Mouse (Mus musculus): ENCODE results near the gene Rhob. TPM values are rescaled to one million over a fixed set of nuclear protein-coding genes. Genes with fewer than 3 reads are reported as not detected.

The Rhob gene
- polyA plus RNA-seq, 1 experiment from 2014 or later, result 31.4 TPM

- H3K4me1 ChIP-seq, result peaks cover 24% of the 10 kb centered on the region
Observed at GRCm38 (mm10) chr12:8502546-8502945, 2.7 kb upstream of the Rhob start.

GRCm38 (mm10) chr12:8501571-8502305 is 1.9 kb upstream of the Rhob start:
- Histone ChIP-seq H3K4me3 (no peak overlapping the region), H3K9ac (peak overlapping the region; percentile 88; the same call in 1 of the 2 replicates), H3K27me3 (replicated peaks) (no peaks in the 10 kb centered on the region), H3K4me1 (peaks cover 32% of the 10 kb centered on the region), H3K4me2 (no peak overlapping the region), H3K36me3 (no peaks in the 10 kb centered on the region), H3K9me3 (no peaks in the 10 kb centered on the region), H3K27ac (replicated peaks) (0 out of 2 replicates have a peak overlapping the region, but pooled peaks have one; percentile 3)
- ATAC-seq (ENCODE audit: extremely low read depth, insufficient number of reproducible peaks, low FRiP score, low TSS enrichment), result no peak
- WGBS, result 75% methylated on average over 14 of the region's 14 CpGs

More at GRCm38 (mm10) chr12:8502546-8502945, 2.7 kb upstream of the Rhob start:
- Histone ChIP-seq H3K9me3 (no peaks in the 10 kb centered on the region), H3K9ac (no peak overlapping the region), H3K4me2 (no peak overlapping the region), H3K36me3 (no peaks in the 10 kb centered on the region), H3K27ac (replicated peaks) (no peak overlapping the region), H3K27me3 (replicated peaks) (no peaks in the 10 kb centered on the region), H3K4me3 (no peak overlapping the region)
- WGBS, result 16% methylated on average over 6 of the region's 6 CpGs
- no peak for ATAC-seq (ENCODE audit: extremely low read depth, insufficient number of reproducible peaks, low FRiP score, low TSS enrichment)

- Histone ChIP-seq H3K27ac (replicated peaks) (peak overlapping the region; percentile 94), H3K9me3 (no peaks in the 10 kb centered on the region), H3K27me3 (replicated peaks) (no peaks in the 10 kb centered on the region), H3K9ac (peak overlapping the region; percentile 88), H3K4me1 (peaks cover 40% of the 10 kb centered on the region), H3K4me3 (peak overlapping the region; percentile 83), H3K4me2 (peak overlapping the region; percentile 92), H3K36me3 (no peaks in the 10 kb centered on the region)
- 45% methylated on average over 17 of the region's 17 CpGs for WGBS
- no peak for ATAC-seq (ENCODE audit: extremely low read depth, insufficient number of reproducible peaks, low FRiP score, low TSS enrichment)
Observed at GRCm38 (mm10) chr12:8500597-8501570, 1.1 kb upstream of the Rhob start.

GRCm38 (mm10) chr12:8499001-8499870 is 573 bp downstream of the Rhob start:
- Histone ChIP-seq H3K27me3 (replicated peaks) (no peaks in the 10 kb centered on the region), H3K4me2 (peak overlapping the region; percentile 92), H3K9ac (peak overlapping the region; percentile 95), H3K9me3 (no peaks in the 10 kb centered on the region), H3K4me1 (peaks cover 50% of the 10 kb centered on the region), H3K27ac (replicated peaks) (peak overlapping the region; percentile 99), H3K4me3 (peak overlapping the region; percentile 83), H3K36me3 (no peaks in the 10 kb centered on the region)
- WGBS, result under 1% methylated on average over 94 of the region's 99 CpGs
- no peak; the same call in none of the 2 replicates for ATAC-seq (ENCODE audit: extremely low read depth, insufficient number of reproducible peaks, low FRiP score, low TSS enrichment)

DNA sequence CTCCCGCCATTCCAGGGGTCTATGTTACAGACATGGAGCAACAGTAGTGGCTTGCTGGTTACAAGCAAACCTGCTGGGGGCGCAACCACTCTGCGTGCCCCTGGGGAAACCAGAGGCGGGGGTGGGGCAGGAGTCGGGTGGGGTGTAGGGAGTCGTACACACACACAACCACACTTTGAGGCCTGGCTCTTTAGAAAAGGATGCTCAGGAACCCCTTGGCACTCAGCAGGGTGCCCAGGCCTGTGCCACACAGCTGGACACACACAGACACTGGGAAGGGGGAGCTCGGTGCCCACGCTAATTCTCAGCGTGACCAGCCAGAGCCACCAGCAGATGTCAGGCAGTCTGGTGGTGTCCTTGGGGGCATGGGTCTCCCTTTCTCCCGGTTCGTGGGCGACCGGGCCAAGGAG is 1.2 kb downstream of the Rhob start:
- 1% methylated on average over 13 of the region's 13 CpGs for WGBS
- no peak for ATAC-seq (ENCODE audit: extremely low read depth, insufficient number of reproducible peaks, low FRiP score, low TSS enrichment)
- H3K27ac ChIP-seq (replicated peaks), result peak overlapping the region; percentile 99
- H3K4me2 ChIP-seq, result peak overlapping the region; percentile 92
- H3K9ac ChIP-seq, result peak overlapping the region; percentile 95
- no peaks in the 10 kb centered on the region for H3K27me3 ChIP-seq (replicated peaks)
- peak overlapping the region; percentile 83 for H3K4me3 ChIP-seq
- H3K9me3 ChIP-seq, result no peaks in the 10 kb centered on the region
- no peaks in the 10 kb centered on the region for H3K36me3 ChIP-seq
- peaks cover 50% of the 10 kb centered on the region for H3K4me1 ChIP-seq

DNA sequence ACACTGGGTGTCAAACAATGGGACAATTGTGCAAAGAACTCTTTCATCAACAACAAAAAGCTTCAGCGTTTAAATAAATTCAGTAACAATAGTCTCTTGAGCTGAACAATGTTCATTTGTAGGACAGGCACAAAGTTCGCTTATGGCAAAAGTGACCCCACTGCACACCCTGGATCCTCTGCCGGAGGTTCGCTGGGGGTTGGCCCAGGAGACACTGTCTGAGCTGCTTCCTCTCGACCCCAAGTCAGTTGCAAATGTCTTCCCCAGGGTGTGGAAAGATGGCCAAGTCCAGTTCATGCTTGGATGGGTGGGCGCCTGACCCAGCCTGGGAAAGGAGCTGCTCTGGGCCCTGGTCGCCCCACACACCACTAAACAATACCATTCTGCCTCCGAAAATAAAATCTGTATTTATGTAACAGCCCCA is 1.6 kb downstream of the Rhob start:
- H3K27ac ChIP-seq (replicated peaks), result peak overlapping the region; percentile 99
- H3K36me3 ChIP-seq, result no peaks in the 10 kb centered on the region
- peaks cover 50% of the 10 kb centered on the region for H3K4me1 ChIP-seq
- WGBS, result 15% methylated on average over 8 of the region's 8 CpGs
- H3K4me3 ChIP-seq, result peak overlapping the region; percentile 83
- peak overlapping the region; percentile 95 for H3K9ac ChIP-seq
- H3K27me3 ChIP-seq (replicated peaks), result no peaks in the 10 kb centered on the region
- no peaks in the 10 kb centered on the region for H3K9me3 ChIP-seq
- no peak for ATAC-seq (ENCODE audit: extremely low read depth, insufficient number of reproducible peaks, low FRiP score, low TSS enrichment)
- peak overlapping the region; percentile 92 for H3K4me2 ChIP-seq

DNA sequence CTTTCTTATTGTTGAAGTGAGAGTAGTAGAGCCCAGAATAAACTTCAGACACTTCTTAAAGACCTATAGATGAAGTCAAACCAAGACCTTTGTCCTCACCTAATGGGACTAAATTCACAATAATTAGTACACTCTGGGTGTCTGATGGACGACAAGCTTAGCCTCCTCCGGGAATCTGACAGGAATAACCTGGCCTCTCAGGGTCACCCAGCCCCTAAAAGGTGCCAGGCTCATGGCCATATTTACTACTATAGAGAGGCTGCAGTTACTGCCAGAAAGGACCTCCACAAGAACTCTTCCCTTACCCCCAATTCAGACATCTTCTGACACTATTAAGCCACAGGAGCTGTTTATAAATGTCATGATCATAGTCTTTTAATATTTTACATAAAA is 2.5 kb downstream of the Rhob start:
- peak overlapping the region; percentile 95 for H3K9ac ChIP-seq
- H3K27ac ChIP-seq (replicated peaks), result peak overlapping the region; percentile 84; the same call in 1 of the 2 replicates

DNA sequence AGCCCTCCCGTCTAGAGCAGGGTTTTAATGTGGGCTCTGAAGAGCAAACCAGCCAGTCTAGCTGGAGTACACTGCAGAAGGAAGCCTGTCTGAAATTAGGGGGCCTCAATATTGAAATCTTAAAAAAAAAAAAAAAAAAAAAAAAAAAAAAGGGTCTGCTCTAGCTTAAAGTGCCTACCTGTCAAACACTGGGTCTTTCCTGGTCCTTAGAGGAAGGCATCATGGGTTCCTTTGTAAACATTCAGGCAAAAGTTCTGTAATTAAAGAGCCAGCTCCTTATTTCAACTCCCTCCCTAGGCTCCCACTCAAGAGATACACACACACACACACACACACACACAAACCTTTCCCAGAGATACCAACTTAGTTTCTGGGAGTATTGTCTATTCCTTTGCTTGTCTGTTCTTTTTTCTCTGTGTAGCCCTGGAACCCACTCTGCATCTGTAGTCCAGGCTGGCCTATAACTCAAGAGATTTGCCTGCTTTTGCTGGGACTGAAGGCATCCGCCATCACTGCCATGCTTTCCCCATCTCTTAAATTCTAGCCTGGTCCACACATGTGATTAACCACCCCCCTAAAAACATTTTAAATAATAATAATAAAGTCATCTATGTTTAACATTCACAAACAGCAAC is 3.0 kb downstream of the Rhob start:
- H3K27ac ChIP-seq (replicated peaks), result peak overlapping the region; percentile 84
- WGBS, result 43% methylated on average over 2 of the region's 2 CpGs
- peak overlapping the region; percentile 95 for H3K9ac ChIP-seq
- H3K36me3 ChIP-seq, result no peaks in the 10 kb centered on the region
- no peaks in the 10 kb centered on the region for H3K9me3 ChIP-seq
- no peak for ATAC-seq (ENCODE audit: extremely low read depth, insufficient number of reproducible peaks, low FRiP score, low TSS enrichment)
- peak overlapping the region; percentile 92 for H3K4me2 ChIP-seq
- no peaks in the 10 kb centered on the region for H3K27me3 ChIP-seq (replicated peaks)
- H3K4me1 ChIP-seq, result peaks cover 45% of the 10 kb centered on the region
- H3K4me3 ChIP-seq, result peak overlapping the region; percentile 83

More for the DNA sequence above, 2.5 kb downstream of the Rhob start:
- peak overlapping the region; percentile 83 for H3K4me3 ChIP-seq
- WGBS, result 22% methylated on average over 2 of the region's 2 CpGs
- peaks cover 50% of the 10 kb centered on the region for H3K4me1 ChIP-seq
- H3K36me3 ChIP-seq, result no peaks in the 10 kb centered on the region
- H3K4me2 ChIP-seq, result peak overlapping the region; percentile 92
- H3K27me3 ChIP-seq (replicated peaks), result no peaks in the 10 kb centered on the region
- no peaks in the 10 kb centered on the region for H3K9me3 ChIP-seq
- no peak for ATAC-seq (ENCODE audit: extremely low read depth, insufficient number of reproducible peaks, low FRiP score, low TSS enrichment)

GRCm38 (mm10) chr12:8495881-8496678 is 3.7 kb downstream of the Rhob start:
- Histone ChIP-seq H3K4me2 (peak overlapping the region; percentile 92), H3K36me3 (no peaks in the 10 kb centered on the region), H3K4me3 (peak overlapping the region; percentile 83), H3K9me3 (no peaks in the 10 kb centered on the region), H3K4me1 (peaks cover 38% of the 10 kb centered on the region), H3K9ac (peak overlapping the region; percentile 95), H3K27ac (replicated peaks) (peak overlapping the region; percentile 84), H3K27me3 (replicated peaks) (no peaks in the 10 kb centered on the region)
- ATAC-seq (ENCODE audit: extremely low read depth, insufficient number of reproducible peaks, low FRiP score, low TSS enrichment), result no peak
- WGBS, result 23% methylated on average over 15 of the region's 15 CpGs

- ATAC-seq (ENCODE audit: extremely low read depth, insufficient number of reproducible peaks, low FRiP score, low TSS enrichment), result no peak
- H3K4me3 ChIP-seq, result no peak overlapping the region
- H3K27ac ChIP-seq (replicated peaks), result no peak overlapping the region
- H3K4me1 ChIP-seq, result peaks cover 31% of the 10 kb centered on the region
- 66% methylated on average over 3 of the region's 3 CpGs for WGBS
- no peaks in the 10 kb centered on the region for H3K9me3 ChIP-seq
- no peak overlapping the region for H3K9ac ChIP-seq
- H3K4me2 ChIP-seq, result no peak overlapping the region
- no peaks in the 10 kb centered on the region for H3K27me3 ChIP-seq (replicated peaks)
- no peaks in the 10 kb centered on the region for H3K36me3 ChIP-seq
Observed at GRCm38 (mm10) chr12:8494675-8495074, 5.1 kb downstream of the Rhob start.

Measured in heart, embryonic 13.5 days (tissue).